Mouse (Mus musculus): Measurements from ENCODE around the gene Prokr2.
A peak's percentile ranks its signal among the peaks of the same experiment; 100 is the strongest.

Gene Prokr2

DNA sequence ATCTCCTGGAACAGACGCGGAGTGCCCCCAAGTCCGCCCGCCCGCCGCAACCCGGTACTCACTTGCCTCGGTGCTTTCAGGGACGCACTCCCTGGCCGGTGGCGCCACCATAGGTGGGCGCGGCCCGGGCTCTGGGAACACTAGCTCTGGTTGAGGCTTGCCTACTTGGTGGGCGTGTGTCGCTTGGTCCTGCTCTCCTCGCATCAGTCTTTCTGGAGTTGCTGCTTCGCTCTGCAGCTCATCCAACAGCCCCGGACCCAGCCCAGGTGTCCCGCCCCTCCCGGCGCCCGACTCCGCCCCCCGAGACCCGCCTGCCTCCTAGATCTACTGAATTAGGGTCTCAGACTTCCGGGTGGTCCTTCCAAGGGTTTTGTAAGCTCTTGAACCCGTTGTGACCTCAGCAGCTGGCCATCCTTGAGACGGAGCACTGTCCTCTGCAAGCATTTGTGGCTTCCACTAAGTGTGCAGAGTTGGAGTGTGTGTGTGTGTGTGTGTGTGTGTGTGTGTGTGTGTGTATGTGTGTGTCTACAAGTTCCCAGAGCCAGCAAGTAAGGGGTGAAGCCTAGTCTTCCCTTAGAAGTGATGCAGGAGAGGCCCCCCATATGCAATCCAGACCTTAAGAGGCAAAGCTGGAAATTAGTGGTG, at the start of gene Prokr2:
Gene Prokr2 (minus strand): TSS at position 254 of the 645 bp plus-strand sequence.
- DNase-seq (ENCODE audit: low spot score) = no peak

- DNase-seq (ENCODE audit: low spot score) = no peak
Measured at GRCm38 (mm10) chr2:132427160-132427941, 42.1 kb upstream of the Prokr2 start.

GRCm38 (mm10) chr2:132425576-132425975, 40.3 kb upstream of the Prokr2 start:
- DNase-seq (ENCODE audit: low spot score) = no peak

GRCm38 (mm10) chr2:132423411-132424047, 38.3 kb upstream of the Prokr2 start:
- no peak for DNase-seq (ENCODE audit: low spot score)

DNA sequence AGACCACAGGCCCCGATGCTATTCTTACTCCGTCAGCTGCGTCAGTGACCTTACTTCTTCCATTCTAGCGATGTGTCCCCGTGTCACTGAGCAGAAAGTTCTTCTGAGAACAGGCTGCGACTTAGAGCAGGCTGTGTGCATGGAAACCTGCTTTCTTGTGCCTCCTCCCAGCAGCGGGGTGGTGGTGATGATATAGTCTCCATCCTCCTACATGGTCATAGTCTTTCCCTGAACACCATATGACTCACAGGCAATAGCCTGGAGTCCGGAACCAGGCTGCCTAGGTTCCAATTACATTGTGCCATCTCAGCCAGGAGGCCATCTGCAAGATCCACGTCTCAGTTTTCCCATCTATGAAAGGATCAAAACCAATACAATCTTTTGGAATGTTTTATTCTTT, 37.6 kb upstream of the Prokr2 start:
- no peak for DNase-seq (ENCODE audit: low spot score)

DNA sequence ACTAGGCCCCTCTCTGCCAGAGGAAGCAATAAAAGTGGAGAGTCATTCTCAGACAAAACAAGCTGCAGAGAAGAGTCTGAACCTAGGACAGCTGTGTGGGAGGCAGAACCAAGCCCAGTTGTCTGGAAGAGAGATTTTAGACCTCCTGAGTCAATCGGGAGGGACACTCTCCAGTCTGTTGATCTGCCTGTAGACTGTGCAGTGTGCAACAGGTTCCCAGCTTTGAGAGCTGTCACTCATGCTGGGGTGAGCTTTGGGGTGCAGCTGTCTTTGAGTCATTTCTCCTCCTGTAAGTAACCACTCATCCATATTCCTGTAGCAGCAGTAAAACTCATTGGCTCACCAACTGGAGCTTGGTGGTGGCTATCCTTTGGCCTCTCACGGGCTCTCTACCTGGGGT, 33.2 kb upstream of the Prokr2 start:
- DNase-seq (ENCODE audit: low spot score) = no peak

DNA sequence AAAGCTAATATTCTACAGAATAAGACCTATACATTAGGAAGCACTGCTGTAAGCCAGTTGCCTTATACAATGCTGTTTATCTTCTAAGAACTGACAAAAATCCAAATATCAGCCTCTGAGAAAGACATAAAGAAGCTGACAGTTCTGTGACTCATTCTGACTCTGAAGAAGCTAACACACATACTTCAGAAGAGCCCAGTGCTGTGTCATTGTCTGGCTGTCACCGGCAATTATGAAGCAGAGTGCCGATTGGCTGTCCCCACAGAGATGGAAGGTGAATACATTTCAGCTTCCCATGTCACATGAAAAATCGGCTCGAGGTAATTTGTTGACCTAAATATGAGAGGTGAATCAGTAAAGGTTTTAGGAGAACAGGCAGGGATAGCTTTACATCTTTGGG, 24.9 kb upstream of the Prokr2 start:
- DNase-seq (ENCODE audit: low spot score) = no peak

- DNase-seq (ENCODE audit: low spot score) = no peak
Measured at GRCm38 (mm10) chr2:132398136-132398535, 12.9 kb upstream of the Prokr2 start.

DNA sequence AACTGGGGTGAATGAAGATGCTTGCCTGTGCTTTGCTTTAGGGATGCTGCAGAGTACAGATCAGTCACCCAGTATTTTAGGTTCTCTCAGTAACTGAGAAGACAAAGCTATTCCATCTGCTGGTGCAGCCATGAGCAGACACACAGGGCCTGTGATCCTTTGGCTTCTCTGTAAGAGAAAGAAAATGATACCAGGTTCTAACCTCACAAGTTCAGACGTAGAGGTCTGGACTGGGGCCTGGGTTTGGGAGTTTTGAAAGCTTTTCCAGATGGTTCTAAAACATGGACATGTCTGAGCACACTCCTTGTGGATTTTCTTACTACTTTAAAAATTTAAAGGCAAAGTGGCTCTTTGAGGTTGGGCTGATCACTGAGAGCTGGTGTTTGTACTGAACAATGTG, 10.5 kb upstream of the Prokr2 start:
- DNase-seq (ENCODE audit: low spot score) = no peak

- DNase-seq (ENCODE audit: low spot score) = no peak
Measured at GRCm38 (mm10) chr2:132390607-132391160, 5.4 kb upstream of the Prokr2 start.

- DNase-seq (ENCODE audit: low spot score) = no peak
Measured at GRCm38 (mm10) chr2:132389562-132389961, 4.3 kb upstream of the Prokr2 start.

- no peak for DNase-seq (ENCODE audit: low spot score)
Measured at GRCm38 (mm10) chr2:132384511-132385193, 595 bp downstream of the Prokr2 start.

- DNase-seq (ENCODE audit: low spot score) = no peak
Measured at GRCm38 (mm10) chr2:132382308-132382707, 2.9 kb downstream of the Prokr2 start.

DNA sequence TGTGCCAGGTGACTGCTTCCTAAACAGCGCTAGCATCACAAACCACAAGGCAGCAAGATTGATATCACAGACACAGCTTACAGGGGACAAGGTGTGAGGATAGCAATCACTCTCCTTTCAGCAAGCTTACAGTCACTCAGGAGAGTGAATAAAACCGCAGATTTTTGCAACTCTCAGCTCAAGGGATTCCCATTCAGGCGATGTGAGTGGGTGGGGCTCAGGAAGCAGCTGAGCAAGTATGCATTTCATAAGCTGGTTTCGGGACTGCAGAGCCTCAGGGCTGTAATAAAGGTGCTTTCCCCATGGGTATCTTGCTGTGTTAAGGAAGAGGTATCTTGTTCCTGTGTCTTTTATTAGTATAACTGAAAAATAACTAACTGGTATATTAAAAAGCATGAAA, 5.6 kb downstream of the Prokr2 start:
- no peak for DNase-seq (ENCODE audit: low spot score)

DNA sequence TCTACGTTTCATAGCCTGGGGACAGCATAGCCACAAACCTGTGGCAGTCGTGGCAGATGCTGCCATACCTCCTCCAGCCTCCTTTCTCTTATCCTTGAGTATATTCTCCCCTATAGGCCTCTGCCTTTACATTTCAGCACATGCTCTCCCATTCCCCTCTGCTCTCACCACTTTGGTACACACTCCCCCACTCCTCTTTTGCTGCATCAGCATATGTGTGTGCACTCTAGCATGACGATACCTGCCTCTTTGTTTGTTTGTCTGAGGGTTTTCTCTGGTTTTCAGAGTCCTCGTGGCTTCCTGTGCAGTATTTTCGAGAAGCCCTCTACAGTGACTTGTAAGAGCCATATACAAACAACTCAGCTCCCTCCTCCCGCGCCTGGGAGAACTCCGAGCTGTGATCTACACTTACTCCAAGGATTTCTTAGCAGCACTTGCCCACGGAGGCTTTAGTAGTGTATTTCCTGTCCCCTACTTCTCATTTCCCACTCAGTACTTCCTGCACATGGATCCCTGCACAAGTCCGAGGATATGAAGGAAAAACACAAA, 6.6 kb downstream of the Prokr2 start:
- DNase-seq (ENCODE audit: low spot score) = no peak

GRCm38 (mm10) chr2:132377436-132377835, 7.8 kb downstream of the Prokr2 start:
- DNase-seq (ENCODE audit: low spot score) = peak; percentile 33

DNA sequence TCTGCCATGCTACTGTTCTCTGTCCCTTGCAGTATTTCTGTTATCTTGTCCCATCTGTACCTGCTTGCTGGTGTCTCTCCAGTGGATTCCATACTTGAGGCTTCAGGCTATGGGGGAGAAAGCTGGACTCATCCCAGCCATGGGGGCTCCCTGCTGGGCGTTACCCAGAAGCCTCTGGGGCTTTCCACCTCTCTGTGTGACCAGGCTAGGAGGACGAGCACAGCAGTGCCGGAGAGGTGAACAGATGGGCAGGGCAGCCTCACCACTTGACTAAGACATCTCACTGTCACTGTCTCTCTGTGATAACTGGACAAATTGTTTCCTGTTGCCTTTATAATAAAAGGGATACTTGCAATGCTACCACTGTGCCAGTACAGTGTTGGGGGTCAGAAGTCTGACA, 9.5 kb downstream of the Prokr2 start:
- no peak for DNase-seq (ENCODE audit: low spot score)

GRCm38 (mm10) chr2:132375135-132375534, 10.1 kb downstream of the Prokr2 start:
- no peak for DNase-seq (ENCODE audit: low spot score)

DNA sequence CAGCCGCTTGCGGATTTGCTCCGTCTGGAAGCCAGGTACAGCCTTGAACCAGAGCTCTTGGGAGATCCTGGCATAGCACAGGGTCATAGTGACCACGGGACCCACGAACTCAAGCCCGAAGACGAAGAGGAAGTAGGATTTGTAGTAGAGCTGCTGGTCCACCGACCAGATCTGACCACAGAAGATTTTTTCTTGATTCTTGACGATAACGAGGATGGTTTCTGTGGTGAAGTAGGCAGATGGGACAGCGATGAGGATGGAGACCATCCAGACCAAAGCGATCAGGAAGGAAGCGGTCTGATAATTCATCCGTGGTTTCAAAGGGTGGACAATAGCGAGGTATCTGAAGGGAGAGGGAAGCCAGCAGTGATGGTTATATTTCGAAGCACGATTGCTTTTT, 11.5 kb downstream of the Prokr2 start:
- no peak for DNase-seq (ENCODE audit: low spot score)

DNA sequence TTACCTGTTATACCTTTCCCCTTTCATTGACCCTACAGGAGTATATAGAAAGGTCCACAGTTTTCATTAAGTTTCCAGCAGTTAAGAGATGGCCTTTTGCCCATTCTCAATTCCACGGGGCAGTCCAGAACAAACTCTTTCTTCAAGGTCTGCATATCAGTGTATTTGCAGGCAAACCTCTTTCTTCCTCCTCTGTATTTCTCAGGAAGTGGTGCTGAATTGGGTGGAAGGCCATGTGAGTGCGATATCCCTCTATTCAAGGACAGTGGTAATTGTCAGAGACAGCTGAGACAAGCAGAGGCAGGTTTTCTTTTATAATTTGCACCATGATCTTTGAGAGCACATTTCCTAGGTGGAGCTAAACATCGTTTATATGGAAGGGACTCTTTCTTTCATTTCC, 16.8 kb downstream of the Prokr2 start:
- no peak for DNase-seq (ENCODE audit: low spot score)

DNA sequence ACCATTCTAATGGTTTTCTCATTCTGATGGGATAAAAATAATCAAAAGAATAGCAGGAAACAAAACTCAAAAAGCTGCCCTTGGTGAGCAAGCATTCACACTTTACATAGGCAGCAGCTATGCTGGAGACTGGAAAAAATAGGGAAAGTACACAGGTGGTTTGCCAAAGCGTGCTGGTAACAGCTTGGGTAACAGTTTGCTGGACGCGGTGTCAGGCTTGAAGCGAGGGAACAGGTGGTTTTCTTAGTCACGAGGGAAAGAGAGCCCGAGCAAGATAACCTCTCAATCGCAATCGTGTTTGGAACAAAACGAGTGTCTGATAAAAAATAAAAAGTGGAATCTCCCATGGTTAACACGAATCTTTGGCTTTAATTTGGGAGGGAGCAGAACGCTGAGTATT, 41.4 kb downstream of the Prokr2 start:
- DNase-seq (ENCODE audit: low spot score) = peak; percentile 17

DNA sequence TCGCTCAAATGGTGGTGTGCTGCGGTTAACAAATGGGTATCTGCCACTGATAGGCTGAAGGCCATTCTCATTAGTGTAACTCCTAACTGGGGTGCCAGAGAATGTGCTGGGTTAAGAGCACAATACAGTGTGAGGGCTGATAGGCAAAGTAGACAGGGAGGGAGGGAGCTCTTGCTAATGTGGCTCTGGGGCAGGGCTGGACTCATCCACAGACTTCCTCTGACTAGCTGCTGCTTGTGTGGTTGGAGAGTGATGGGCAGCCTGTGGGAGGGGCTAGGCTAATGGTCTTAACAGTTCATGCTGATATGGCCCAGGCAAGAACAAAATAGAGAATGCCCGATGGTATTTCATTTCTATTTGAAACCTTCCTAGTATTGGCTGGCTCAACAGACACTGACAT, 44.0 kb downstream of the Prokr2 start:
- DNase-seq (ENCODE audit: low spot score) = no peak
